Mouse (Mus musculus) hindbrain, embryonic 10.5 days (tissue): ENCODE data around the gene Robo2. TPM values are rescaled to one million over a fixed set of nuclear protein-coding genes. Genes with fewer than 3 reads are reported as not detected.

ENCODE experiments used
- DNase-seq: peaks from one replicate; pipeline ENCODE4 v3.0.0-alpha.2; 2017; ENCODE audit warnings: low spot score
- H3K27ac ChIP-seq: fragments of 300-500 bp; sonication (generic); 2 replicates; pipeline ENCODE4 v1.5.1; 2016; ENCODE audit warnings: mild to moderate bottlenecking, moderate library complexity
- H3K27me3 ChIP-seq: fragments of 300-500 bp; sonication (generic); 2 replicates; pipeline ENCODE4 v1.6.1; 2016; ENCODE audit warnings: mild to moderate bottlenecking; ENCODE audit not compliant: poor library complexity, insufficient read depth, severe bottlenecking
- H3K36me3 ChIP-seq: fragments of 300-500 bp; sonication (generic); 2 replicates; pipeline ENCODE4 v1.6.1; 2016; ENCODE audit warnings: mild to moderate bottlenecking, moderate library complexity
- H3K4me1 ChIP-seq: fragments of 300-500 bp; sonication (generic); replicated peaks from 2 replicates; pipeline ENCODE4 v1.6.1; 2016; ENCODE audit warnings: mild to moderate bottlenecking
- H3K4me3 ChIP-seq: fragments of 300-500 bp; sonication (generic); 2 replicates; pipeline ENCODE4 v1.5.1; 2016; ENCODE audit warnings: mild to moderate bottlenecking, moderate library complexity
- H3K9me3 ChIP-seq: fragments of 300-500 bp; sonication (generic); 2 replicates; pipeline ENCODE4 v1.6.1; 2016; ENCODE audit warnings: mild to moderate bottlenecking, moderate library complexity
- WGBS: fragments of 180-500 bp; shearing (Covaris S2); methylation state at CpG from one replicate; pipeline ENCODE4 v1.1.7; 2016; 5-methylcytosine and 5-hydroxymethylcytosine counted together
- polyA plus RNA-seq: library from polyadenylated mRNA; unstranded; fragments of >200 nt; fragmentation: Nextera tagmentation; extraction: Ambion mirVana; gene quantifications from 2 replicates; pipeline ENCODE4 v1.2.1, GENCODE M21; 2016

Gene Robo2
- polyA plus RNA-seq, 1 experiment from 2014 or later, result 21.9 TPM

DNA sequence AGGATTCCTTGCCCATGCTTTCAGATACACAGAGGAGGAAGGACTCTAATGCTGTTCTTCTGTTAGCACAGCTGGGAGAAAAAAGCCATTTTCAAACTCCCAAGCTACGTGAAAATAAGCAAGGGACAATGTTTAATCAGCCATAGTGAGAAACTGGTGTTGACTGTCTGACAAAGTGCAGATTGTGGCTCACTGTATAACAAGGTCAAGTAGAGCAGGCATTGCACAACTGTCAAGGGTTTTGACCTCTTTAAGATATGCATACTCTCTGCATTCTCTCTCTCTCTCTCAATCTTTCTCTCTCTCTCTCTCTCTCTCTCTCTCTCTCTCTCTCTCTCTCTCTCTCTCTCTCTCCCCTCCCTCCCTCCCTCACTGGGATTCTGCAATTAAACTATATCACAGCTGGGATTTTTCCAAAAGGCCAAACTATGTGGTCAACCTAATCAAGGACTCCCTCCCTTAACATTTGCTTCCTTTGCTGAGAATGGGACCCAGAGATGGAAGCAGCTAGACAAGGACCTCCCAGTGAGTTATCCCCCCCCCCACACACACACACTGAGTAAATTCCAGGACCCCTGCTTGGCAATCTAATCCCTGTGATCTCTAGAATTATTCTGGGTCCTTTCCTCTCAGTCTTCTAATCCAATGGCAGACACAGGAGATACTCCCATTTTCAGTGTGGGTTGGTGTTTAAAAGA, 389.2 kb downstream of the Robo2 start:
- Histone ChIP-seq H3K9me3 (no peaks in the 10 kb centered on the region), H3K4me3 (no peak overlapping the region), H3K27me3 (no peaks in the 10 kb centered on the region), H3K4me1 (no peaks in the 10 kb centered on the region), H3K27ac (no peak overlapping the region), H3K36me3 (no peaks in the 10 kb centered on the region)
- 63% methylated on average over 1 of the region's 1 CpGs for WGBS
- DNase-seq, result no peak

DNA sequence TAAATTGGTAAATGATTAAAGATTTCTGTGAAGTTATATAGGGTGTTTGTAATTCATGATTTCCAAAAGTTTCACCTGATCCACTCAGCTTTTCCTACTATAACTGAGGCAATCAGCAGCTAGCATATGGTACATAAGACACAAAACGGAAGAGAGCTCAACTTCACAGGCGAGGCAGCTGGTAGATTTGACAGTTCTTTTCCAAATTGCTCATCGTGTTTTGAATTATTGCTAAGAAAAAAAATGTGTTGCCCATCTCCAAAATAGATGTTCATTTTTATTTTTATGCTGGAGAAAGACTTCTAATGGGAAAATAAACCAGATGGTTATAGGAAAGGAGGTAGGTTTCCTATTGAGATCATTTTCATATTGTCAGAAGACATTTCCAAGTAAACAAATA, 405.9 kb downstream of the Robo2 start:
- Histone ChIP-seq H3K36me3 (no peaks in the 10 kb centered on the region), H3K9me3 (no peaks in the 10 kb centered on the region), H3K4me1 (no peaks in the 10 kb centered on the region), H3K27ac (no peak overlapping the region), H3K27me3 (no peaks in the 10 kb centered on the region), H3K4me3 (no peak overlapping the region)
- WGBS, result 92% methylated on average over 3 of the region's 3 CpGs
- no peak for DNase-seq

DNA sequence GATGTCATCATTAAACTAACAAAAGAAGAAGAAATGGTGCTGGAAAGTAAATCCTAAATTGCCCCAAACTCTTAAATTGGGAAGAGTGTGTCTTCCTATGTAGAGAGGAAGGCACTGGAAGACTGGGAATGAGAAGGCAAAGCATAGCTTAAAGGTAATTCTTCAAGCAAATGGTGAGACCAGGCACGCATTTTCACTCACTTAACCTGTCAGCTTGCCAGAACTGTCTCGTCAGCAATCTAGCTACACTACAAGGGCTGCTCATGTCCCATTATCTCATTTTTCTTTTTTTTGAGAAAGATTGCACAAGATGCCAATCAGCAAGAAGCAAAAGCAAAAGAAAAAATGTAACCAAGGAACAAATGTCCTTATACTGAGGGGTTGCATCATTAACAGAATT, 410.3 kb downstream of the Robo2 start:
- H3K27ac ChIP-seq, result no peak overlapping the region
- H3K4me3 ChIP-seq, result no peak overlapping the region
- H3K36me3 ChIP-seq, result no peaks in the 10 kb centered on the region
- DNase-seq, result no peak
- no peaks in the 10 kb centered on the region for H3K9me3 ChIP-seq
- no peaks in the 10 kb centered on the region for H3K27me3 ChIP-seq
- WGBS, result 80% methylated on average over 2 of the region's 2 CpGs
- H3K4me1 ChIP-seq, result no peaks in the 10 kb centered on the region

DNA sequence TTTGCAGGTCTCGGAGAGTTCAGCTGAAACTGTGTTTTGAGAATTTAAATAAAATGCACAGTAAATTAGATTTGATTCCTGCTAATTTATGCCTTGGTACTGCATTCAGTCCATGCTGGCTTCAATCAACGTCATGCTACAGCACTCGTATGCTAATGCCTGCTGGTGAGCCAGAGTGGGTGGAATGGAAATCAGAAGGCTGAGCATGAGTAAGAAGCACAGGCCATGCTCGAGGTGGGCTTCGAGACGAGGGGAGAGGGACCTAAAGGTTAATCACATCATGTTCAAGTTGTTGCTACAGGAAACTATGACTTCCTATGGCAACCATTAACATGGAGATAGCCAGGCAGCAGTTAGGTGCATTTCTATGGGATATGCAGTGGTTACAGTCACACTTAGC, 420.4 kb downstream of the Robo2 start:
- no peaks in the 10 kb centered on the region for H3K9me3 ChIP-seq
- 73% methylated on average over 6 of the region's 6 CpGs for WGBS
- H3K4me3 ChIP-seq, result no peak overlapping the region
- no peaks in the 10 kb centered on the region for H3K36me3 ChIP-seq
- H3K27ac ChIP-seq, result no peak overlapping the region
- DNase-seq, result no peak
- no peaks in the 10 kb centered on the region for H3K27me3 ChIP-seq
- H3K4me1 ChIP-seq, result no peaks in the 10 kb centered on the region

DNA sequence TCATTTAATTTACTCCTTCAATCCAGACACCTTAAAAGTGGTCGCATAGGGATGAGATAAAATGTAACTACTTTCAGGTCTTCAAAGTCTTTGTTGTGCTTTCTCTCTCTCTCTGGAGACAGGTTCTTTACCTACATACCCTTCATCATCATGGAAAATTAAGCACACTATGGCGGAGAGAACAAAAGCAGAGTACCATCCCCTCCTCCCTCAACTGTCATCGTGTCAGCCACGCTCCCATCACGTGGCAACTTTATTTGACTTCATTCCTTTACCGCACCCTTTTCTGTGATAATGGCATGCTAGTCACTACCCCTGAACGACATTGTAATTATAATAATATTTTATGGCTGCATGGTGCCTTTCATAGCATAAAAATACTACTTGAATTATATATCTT, 442.1 kb downstream of the Robo2 start:
- Histone ChIP-seq H3K4me3 (no peak overlapping the region), H3K36me3 (no peaks in the 10 kb centered on the region), H3K27me3 (no peaks in the 10 kb centered on the region), H3K27ac (no peak overlapping the region), H3K4me1 (no peaks in the 10 kb centered on the region), H3K9me3 (no peaks in the 10 kb centered on the region)
- 86% methylated on average over 7 of the region's 7 CpGs for WGBS
- DNase-seq, result no peak

DNA sequence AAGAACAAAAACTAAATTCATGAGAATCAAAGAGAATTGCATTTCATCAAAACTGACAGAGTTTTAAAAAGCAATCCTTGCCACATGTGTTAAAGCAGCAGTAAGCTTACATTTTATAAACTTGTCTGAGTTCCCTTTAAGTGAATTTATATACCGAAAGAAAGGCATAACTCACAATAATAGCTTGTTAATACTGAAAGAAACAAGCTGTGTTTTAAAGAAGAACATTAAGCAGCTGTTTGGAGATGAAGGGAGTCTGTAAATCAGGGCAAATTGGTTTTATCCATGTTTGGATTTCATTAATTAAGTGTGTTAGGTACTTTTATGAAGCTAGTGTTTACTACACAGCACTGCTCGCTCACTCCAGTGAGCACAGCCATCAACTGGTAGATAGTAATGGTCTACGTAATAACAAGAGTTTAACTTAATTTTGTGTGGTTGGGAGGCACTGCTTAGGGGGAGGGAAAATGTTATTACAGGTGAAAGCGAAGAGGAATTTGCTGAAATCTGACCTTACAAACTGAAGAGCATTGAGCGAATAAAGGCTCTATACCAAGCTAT, 447.2 kb downstream of the Robo2 start:
- Histone ChIP-seq H3K4me3 (no peak overlapping the region), H3K27me3 (no peaks in the 10 kb centered on the region), H3K27ac (no peak overlapping the region), H3K4me1 (no peaks in the 10 kb centered on the region), H3K9me3 (no peaks in the 10 kb centered on the region), H3K36me3 (no peaks in the 10 kb centered on the region)
- DNase-seq, result no peak
- WGBS, result 89% methylated on average over 5 of the region's 5 CpGs

DNA sequence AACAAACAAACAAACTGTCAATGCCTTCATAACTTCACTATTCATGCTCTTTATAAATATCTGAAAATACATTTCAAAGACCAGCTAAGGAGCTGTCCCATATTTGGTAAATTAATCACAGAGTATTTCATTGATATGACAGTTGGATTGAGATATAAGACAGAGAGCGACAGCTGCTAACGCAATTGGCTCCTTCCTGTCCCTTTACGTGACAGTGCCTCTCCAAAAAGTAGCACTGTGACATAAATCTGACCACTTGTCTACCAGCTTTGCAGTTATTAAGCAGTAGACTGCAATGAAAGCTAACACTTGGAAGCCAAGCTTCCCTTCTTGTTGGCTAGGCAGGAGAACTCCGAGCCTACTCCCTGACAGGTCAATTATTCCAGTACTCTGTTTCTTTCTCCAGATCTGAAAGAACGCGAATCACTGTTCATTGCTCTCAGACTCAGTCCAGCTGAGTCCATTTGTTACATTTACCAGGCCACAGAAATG, 452.1 kb downstream of the Robo2 start:
- no peak overlapping the region for H3K4me3 ChIP-seq
- no peak overlapping the region for H3K27ac ChIP-seq
- H3K27me3 ChIP-seq, result no peaks in the 10 kb centered on the region
- no peak for DNase-seq
- H3K4me1 ChIP-seq, result no peaks in the 10 kb centered on the region
- WGBS, result 79% methylated on average over 6 of the region's 6 CpGs
- H3K9me3 ChIP-seq, result no peaks in the 10 kb centered on the region
- H3K36me3 ChIP-seq, result no peaks in the 10 kb centered on the region

DNA sequence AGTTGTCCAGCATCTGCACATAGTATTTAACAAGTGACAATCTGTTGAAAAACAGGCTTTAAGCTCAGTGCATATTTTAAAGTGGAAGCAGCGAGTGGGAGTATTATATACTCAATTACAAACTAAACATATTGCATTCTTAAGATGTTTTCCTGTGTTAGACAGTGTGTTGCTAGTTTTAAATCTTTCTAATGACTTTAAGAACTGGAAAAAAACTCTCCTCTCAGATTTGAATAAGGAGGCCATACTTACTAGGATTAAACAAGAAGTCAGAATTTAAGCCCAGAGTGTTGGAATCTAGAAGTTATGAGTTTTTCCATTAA, 453.1 kb downstream of the Robo2 start:
- no peak for DNase-seq
- Histone ChIP-seq H3K27ac (no peak overlapping the region), H3K36me3 (no peaks in the 10 kb centered on the region), H3K4me3 (no peak overlapping the region), H3K9me3 (no peaks in the 10 kb centered on the region), H3K27me3 (no peaks in the 10 kb centered on the region), H3K4me1 (no peaks in the 10 kb centered on the region)
- WGBS, result 83% methylated on average over 1 of the region's 1 CpGs

DNA sequence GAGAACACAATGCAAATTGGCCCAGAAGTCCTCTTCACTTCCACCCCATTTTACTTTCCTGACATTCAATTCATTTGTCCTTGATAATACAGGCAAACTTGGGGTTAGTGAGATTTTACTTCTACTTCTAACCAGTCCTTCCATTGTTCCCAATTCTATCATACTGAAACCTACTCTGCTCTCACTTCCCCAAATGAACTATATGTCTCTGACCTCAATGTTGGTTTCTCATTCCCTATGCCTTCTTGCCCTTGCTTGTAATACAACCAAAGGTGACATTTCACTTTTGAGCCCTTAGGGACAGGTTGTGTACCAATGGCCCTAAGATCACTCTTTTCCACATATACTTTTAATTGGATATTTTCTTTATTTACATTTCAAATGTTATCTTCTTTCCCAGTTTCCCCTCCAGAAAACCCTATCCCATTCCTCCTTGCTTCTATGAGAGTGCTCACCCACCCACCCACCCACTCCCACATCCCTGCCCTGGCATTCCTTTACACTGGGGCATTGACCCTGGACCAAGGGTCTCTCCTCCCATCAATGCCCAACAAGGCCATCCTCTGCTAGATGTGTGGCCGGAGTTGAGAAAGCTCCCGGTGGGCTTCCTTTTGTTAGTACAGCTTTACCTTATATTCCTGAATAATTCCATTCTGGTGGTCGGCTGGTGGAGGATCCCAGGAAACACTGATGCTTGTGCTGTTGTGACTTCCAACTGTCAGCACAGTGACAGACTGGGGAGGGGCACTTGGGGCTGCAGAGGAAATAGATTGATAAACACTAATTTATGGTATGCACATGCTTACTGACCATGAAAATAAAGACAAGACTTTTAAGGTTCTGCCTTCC, 453.7 kb downstream of the Robo2 start:
- Histone ChIP-seq H3K4me1 (no peaks in the 10 kb centered on the region), H3K9me3 (no peaks in the 10 kb centered on the region), H3K36me3 (no peaks in the 10 kb centered on the region), H3K27ac (no peak overlapping the region), H3K27me3 (no peaks in the 10 kb centered on the region), H3K4me3 (no peak overlapping the region)
- 29% methylated on average over 3 of the region's 3 CpGs for WGBS
- DNase-seq, result no peak

DNA sequence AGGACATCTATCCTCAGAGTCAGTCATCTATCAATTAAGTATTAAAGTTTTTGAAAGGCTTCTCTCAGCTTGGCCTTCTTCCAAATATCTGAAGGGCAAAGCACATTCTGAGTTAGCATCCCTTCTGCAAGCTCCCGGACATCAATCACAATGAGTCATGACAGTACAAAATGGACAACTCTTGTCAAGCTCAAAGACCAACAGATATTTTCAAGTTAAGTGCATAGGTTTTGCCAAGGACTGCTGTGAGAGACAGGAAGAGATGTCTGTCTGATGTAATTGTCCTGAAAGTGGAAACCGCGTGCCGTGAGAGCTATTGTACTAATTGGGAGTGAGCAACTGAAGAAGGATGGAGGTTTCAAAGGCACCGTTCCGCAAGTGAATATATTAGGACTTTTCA, 465.5 kb downstream of the Robo2 start:
- Histone ChIP-seq H3K27me3 (no peaks in the 10 kb centered on the region), H3K27ac (no peak overlapping the region), H3K36me3 (no peaks in the 10 kb centered on the region), H3K4me3 (no peak overlapping the region), H3K4me1 (no peaks in the 10 kb centered on the region), H3K9me3 (no peaks in the 10 kb centered on the region)
- WGBS, result 80% methylated on average over 6 of the region's 6 CpGs
- DNase-seq, result no peak

DNA sequence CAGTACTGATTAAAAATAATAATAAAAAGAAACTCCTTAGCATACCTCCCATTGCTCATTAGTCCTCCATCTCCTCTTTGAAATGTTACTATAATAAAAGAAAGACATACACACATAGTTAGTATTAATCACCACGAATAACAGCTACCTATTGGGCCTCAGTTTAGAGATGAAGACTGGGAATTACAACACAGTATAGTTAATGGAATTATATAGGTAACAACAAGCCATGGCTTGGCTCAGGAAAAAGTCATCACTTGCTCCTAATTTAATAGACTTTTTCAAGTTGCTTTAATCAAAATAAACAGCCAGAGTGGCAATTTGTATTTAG, 471.4 kb downstream of the Robo2 start:
- WGBS, result 75% methylated on average over 1 of the region's 1 CpGs
- H3K4me3 ChIP-seq, result no peak overlapping the region
- H3K36me3 ChIP-seq, result no peaks in the 10 kb centered on the region
- H3K27me3 ChIP-seq, result no peaks in the 10 kb centered on the region
- H3K9me3 ChIP-seq, result no peaks in the 10 kb centered on the region
- no peaks in the 10 kb centered on the region for H3K4me1 ChIP-seq
- H3K27ac ChIP-seq, result no peak overlapping the region
- DNase-seq, result no peak

DNA sequence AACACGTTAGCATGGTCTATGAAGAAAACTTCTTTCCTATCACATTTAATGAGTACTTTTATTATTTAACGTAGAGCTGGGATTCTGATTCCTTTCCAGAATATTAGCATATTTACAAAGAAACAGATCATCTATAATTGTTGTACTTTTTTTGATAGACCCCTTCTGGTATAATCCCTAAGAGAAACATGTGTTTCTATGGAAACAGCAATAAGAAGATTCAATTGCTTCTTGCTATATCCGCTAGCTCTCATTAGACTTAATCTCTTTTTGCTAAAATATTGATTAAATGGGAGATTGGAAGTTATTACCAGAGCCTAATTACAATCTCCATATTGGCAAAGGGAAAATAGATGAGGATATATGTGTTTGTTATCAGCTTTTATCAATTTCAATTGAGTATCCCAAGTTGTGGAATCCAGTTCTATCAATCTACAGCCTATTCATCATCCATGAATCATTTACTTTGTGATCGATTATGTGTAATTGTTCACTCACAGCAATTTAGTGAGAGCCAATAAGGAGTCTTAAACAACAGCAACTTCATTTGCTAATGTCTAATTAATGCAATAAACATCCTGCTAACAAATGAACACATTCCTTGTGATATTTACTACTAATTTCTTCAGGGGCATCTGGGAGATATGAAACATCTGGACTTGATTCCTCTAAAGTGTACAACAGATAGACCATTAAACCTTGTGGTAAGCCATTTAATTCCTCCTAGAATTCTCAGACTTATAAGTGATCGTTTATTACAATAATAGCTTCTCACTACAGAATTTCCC, 472.0 kb downstream of the Robo2 start:
- Histone ChIP-seq H3K4me3 (no peak overlapping the region), H3K36me3 (no peaks in the 10 kb centered on the region), H3K27me3 (no peaks in the 10 kb centered on the region), H3K4me1 (no peaks in the 10 kb centered on the region), H3K9me3 (no peaks in the 10 kb centered on the region), H3K27ac (no peak overlapping the region)
- DNase-seq, result no peak
- 91% methylated on average over 5 of the region's 5 CpGs for whole genome bisulfite sequencing

DNA sequence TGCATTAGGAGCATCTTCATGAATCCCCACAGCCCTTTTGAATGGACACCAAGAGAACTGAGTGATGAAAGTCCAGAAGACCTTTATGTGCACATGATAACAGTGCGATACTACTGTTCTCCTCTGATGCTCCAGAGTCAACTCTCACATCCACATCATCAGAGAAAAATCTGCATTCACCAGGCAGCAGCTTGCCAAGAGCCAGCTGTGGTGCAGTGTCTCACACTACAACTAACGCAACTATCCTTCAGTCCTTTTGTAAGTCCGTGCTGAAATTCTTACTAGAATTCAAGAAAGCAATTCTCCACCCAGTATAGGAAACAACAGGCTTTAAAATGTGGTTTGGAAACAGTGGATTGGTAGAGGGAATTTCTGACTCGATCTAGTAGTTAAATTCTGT, 481.3 kb downstream of the Robo2 start:
- Histone ChIP-seq H3K27me3 (no peaks in the 10 kb centered on the region), H3K27ac (no peak overlapping the region), H3K4me1 (no peaks in the 10 kb centered on the region), H3K4me3 (no peak overlapping the region), H3K36me3 (no peaks in the 10 kb centered on the region), H3K9me3 (no peaks in the 10 kb centered on the region)
- 93% methylated on average over 4 of the region's 4 CpGs for WGBS
- no peak for DNase-seq
